Comparison of ENCODE assay signal across 20 mouse cellular contexts in genomic region chr4:5078723-5079122, GRCm38 (mm10).
DNase-seq lines count a peak whose midpoint lies in the region; ATAC-seq lines count a peak whose summit lies in the region.
"Had no signal": no experiment of that assay in that cellular context is flagged by ENCODE, and none has a peak within 500 bp of the region (broad histone marks: within the 10 kb centered on the region; RNA-seq: fewer than 3 reads in every experiment).

No protein-coding gene starts in this region.

- no peak overlapping the region for H3K4me3 ChIP-seq in lung, embryonic 15.5 days
- H3K4me3 ChIP-seq: embryonic facial prominence, embryonic 10.5 days; forebrain, embryonic 10.5 days; gastrocnemius, adult 2 months; heart, embryonic 10.5 days had no signal

- no peaks in the 10 kb centered on the region for H3K9me3 ChIP-seq in lung, embryonic 15.5 days
- H3K9me3 ChIP-seq: embryonic facial prominence, embryonic 10.5 days; forebrain, embryonic 10.5 days; heart, embryonic 10.5 days had no signal

- no peaks in the 10 kb centered on the region for H3K4me1 ChIP-seq in lung, embryonic 15.5 days
- H3K4me1 ChIP-seq: embryonic facial prominence, embryonic 10.5 days; forebrain, embryonic 10.5 days; heart, embryonic 10.5 days had no signal

- no peaks in the 10 kb centered on the region for H3K27me3 ChIP-seq in lung, embryonic 15.5 days

- H3K9ac ChIP-seq in lung, embryonic 15.5 days: no peak overlapping the region
- H3K9ac ChIP-seq: hindbrain, embryonic 14.5 days had no signal

- 15% methylated on average over 3 of the region's 3 CpGs for WGBS in lung, embryonic 15.5 days

- H3K36me3 ChIP-seq in lung, embryonic 15.5 days: no peaks in the 10 kb centered on the region
- H3K36me3 ChIP-seq: embryonic facial prominence, embryonic 10.5 days; forebrain, embryonic 10.5 days; heart, embryonic 10.5 days had no signal

- DNase-seq in adrenal gland, adult 2 months: peak; percentile 1
- no peak for DNase-seq in adrenal gland, postnatal 25 days
- DNase-seq in lung, adult 18-20 months: no peak
- DNase-seq in NIH3T3 (ENCODE audit: low read depth): peak; percentile 12
- DNase-seq in gonadal fat pad, adult 2 months (ENCODE audit: low read depth): peak; percentile 42
- DNase-seq in kidney, postnatal 36 days: no peak
- DNase-seq: adrenal gland, postnatal 10 days; cerebellum, adult 18-20 months; cerebellum, adult 9-11 months; cerebellum, postnatal 36 days; gastrocnemius, adult 2 months; gastrocnemius, postnatal 25 days; heart, adult 18-20 months; heart, postnatal 14 days had no signal

- H3K4me2 ChIP-seq in lung, embryonic 15.5 days: no peak overlapping the region
- H3K4me2 ChIP-seq: hindbrain, embryonic 14.5 days had no signal

- no peak overlapping the region for H3K27ac ChIP-seq in lung, embryonic 15.5 days
- H3K27ac ChIP-seq: embryonic facial prominence, embryonic 10.5 days; forebrain, embryonic 10.5 days; gastrocnemius, adult 2 months; heart, embryonic 10.5 days; hindbrain, embryonic 14.5 days had no signal

- peak; percentile 87; the same call in 1 of the 2 replicates for ATAC-seq in lung, embryonic 15.5 days (ENCODE audit: borderline replicate concordance, extremely low read depth, low FRiP score, low TSS enrichment)
- ATAC-seq: forebrain, embryonic 14.5 days had no signal

Comparison
In these comparisons a context has a peak if more than half of its experiments do, and no peak if none do; other contexts are left out.
1. DNase-seq: peak in adrenal gland, adult 2 months (single experiment), NIH3T3 (single experiment) and gonadal fat pad, adult 2 months (single experiment); none in adrenal gland, postnatal 25 days (single experiment), lung, adult 18-20 months (0 of 2) and kidney, postnatal 36 days (0 of 2).